ENCODE assay signal across 24 mouse cellular contexts in genomic region chr9:48047846-48048245, GRCm38 (mm10).
DNase-seq lines count a peak whose midpoint lies in the region; ATAC-seq lines count a peak whose summit lies in the region.
"Had no signal": no experiment of that assay in that cellular context is flagged by ENCODE, and none has a peak within 500 bp of the region (broad histone marks: within the 10 kb centered on the region; RNA-seq: fewer than 3 reads in every experiment).

No protein-coding gene starts in this region.

- no peak overlapping the region for H3K9ac ChIP-seq in embryonic facial prominence, embryonic 11.5 days (replicated peaks; ENCODE audit: low read length)
- H3K9ac ChIP-seq: intestine, embryonic 15.5 days; liver, embryonic 13.5 days; neural tube, embryonic 12.5 days had no signal

- H3K36me3 ChIP-seq in embryonic facial prominence, embryonic 11.5 days (replicated peaks; ENCODE audit: control insufficient read depth, insufficient read depth, low read depth, low read length), result no peaks in the 10 kb centered on the region
- H3K36me3 ChIP-seq in embryonic facial prominence, embryonic 10.5 days (replicated peaks), result no peaks in the 10 kb centered on the region
- H3K36me3 ChIP-seq: forebrain, embryonic 10.5 days; intestine, embryonic 15.5 days; liver, embryonic 13.5 days; neural tube, embryonic 12.5 days had no signal

- WGBS in embryonic facial prominence, embryonic 11.5 days, result 74% methylated on average over 4 of the region's 4 CpGs
- WGBS in embryonic facial prominence, embryonic 10.5 days, result 85% methylated on average over 4 of the region's 4 CpGs

- no peak overlapping the region for H3K27ac ChIP-seq in embryonic facial prominence, embryonic 11.5 days (replicated peaks; ENCODE audit: low read depth, low read length)
- H3K27ac ChIP-seq in embryonic facial prominence, embryonic 10.5 days (replicated peaks), result no peak overlapping the region
- H3K27ac ChIP-seq: forebrain, embryonic 10.5 days; intestine, embryonic 15.5 days; liver, embryonic 13.5 days; neural tube, embryonic 12.5 days had no signal

- ATAC-seq in embryonic facial prominence, embryonic 11.5 days (replicated peaks; ENCODE audit: insufficient number of reproducible peaks, low FRiP score, low TSS enrichment, low read depth), result no peak
- ATAC-seq: activated CD4-positive, CD25-positive, alpha-beta regulatory T cell, adult 4 months; hindbrain, embryonic 16.5 days; intestine, embryonic 15.5 days had no signal

- intact Hi-C loops in left cerebral cortex, postnatal 14 days (cut with DNase I), result no loop called here

- H3K9me3 ChIP-seq in embryonic facial prominence, embryonic 11.5 days (replicated peaks; ENCODE audit: control insufficient read depth, low read length), result no peaks in the 10 kb centered on the region
- no peaks in the 10 kb centered on the region for H3K9me3 ChIP-seq in embryonic facial prominence, embryonic 10.5 days
- H3K9me3 ChIP-seq: forebrain, embryonic 10.5 days; intestine, embryonic 15.5 days; liver, embryonic 13.5 days; neural tube, embryonic 12.5 days had no signal

- H3K27me3 ChIP-seq in embryonic facial prominence, embryonic 11.5 days (ENCODE audit: control insufficient read depth, insufficient read depth, low read length), result no peaks in the 10 kb centered on the region
- H3K27me3 ChIP-seq in embryonic facial prominence, embryonic 10.5 days (replicated peaks; ENCODE audit: low read depth, poor library complexity, severe bottlenecking), result no peaks in the 10 kb centered on the region
- H3K27me3 ChIP-seq: intestine, embryonic 15.5 days; liver, embryonic 13.5 days; neural tube, embryonic 12.5 days had no signal

- H3K4me3 ChIP-seq in embryonic facial prominence, embryonic 11.5 days (ENCODE audit: low read depth, low read length), result no peak overlapping the region
- H3K4me3 ChIP-seq in embryonic facial prominence, embryonic 10.5 days, result no peak overlapping the region
- H3K4me3 ChIP-seq: forebrain, embryonic 10.5 days; intestine, embryonic 15.5 days; liver, embryonic 13.5 days; neural tube, embryonic 12.5 days had no signal

- H3K4me2 ChIP-seq in embryonic facial prominence, embryonic 11.5 days (ENCODE audit: low read depth, low read length), result no peak overlapping the region
- H3K4me2 ChIP-seq: heart, embryonic 11.5 days; intestine, embryonic 15.5 days; liver, embryonic 13.5 days; neural tube, embryonic 12.5 days had no signal

- no peaks in the 10 kb centered on the region for H3K4me1 ChIP-seq in embryonic facial prominence, embryonic 11.5 days (ENCODE audit: control insufficient read depth, insufficient read depth, low read length)
- no peaks in the 10 kb centered on the region for H3K4me1 ChIP-seq in embryonic facial prominence, embryonic 10.5 days
- H3K4me1 ChIP-seq: intestine, embryonic 15.5 days; liver, embryonic 13.5 days; neural tube, embryonic 12.5 days had no signal

- DNase-seq in embryonic facial prominence, embryonic 11.5 days (ENCODE audit: low spot score), result peak; percentile 5
- DNase-seq in embryonic facial prominence, embryonic 10.5 days (ENCODE audit: low spot score), result no peak
- DNase-seq in left cerebral cortex, postnatal 14 days (ENCODE audit: low spot score in 2 of 2), result peak; percentile 41 to 55
- no peak for DNase-seq in left cerebral cortex, adult 11 months (ENCODE audit: low spot score)
- peak; percentile 16 to 25 for DNase-seq in frontal cortex, postnatal 10 days (ENCODE audit: low spot score in 2 of 2)
- DNase-seq in layer of hippocampus, postnatal 36 days, result peak; percentile 28 to 46
- DNase-seq in adrenal gland, postnatal 36 days, result no peak
- DNase-seq: adrenal gland, postnatal 10 days; cerebellum, adult 9-10 months; gastrocnemius, postnatal 14 days; heart, adult 11 months; kidney, adult 8-10 months; kidney, postnatal 10 days; liver, embryonic 13.5 days; lung, adult 2 months; lung, postnatal 14 days; midbrain, embryonic 14.5 days; thymus, postnatal 25 days had no signal

Comparison
In these comparisons a context has a peak if more than half of its experiments do, and no peak if none do; other contexts are left out.
1. DNase-seq: peak in embryonic facial prominence, embryonic 11.5 days (single experiment), left cerebral cortex, postnatal 14 days (2 of 2), frontal cortex, postnatal 10 days (2 of 2) and layer of hippocampus, postnatal 36 days (2 of 2); none in embryonic facial prominence, embryonic 10.5 days (single experiment), left cerebral cortex, adult 11 months (single experiment) and adrenal gland, postnatal 36 days (0 of 2).